Mouse (Mus musculus): ENCODE data around the gene Abhd16b.

Abhd16b gene

DNA sequence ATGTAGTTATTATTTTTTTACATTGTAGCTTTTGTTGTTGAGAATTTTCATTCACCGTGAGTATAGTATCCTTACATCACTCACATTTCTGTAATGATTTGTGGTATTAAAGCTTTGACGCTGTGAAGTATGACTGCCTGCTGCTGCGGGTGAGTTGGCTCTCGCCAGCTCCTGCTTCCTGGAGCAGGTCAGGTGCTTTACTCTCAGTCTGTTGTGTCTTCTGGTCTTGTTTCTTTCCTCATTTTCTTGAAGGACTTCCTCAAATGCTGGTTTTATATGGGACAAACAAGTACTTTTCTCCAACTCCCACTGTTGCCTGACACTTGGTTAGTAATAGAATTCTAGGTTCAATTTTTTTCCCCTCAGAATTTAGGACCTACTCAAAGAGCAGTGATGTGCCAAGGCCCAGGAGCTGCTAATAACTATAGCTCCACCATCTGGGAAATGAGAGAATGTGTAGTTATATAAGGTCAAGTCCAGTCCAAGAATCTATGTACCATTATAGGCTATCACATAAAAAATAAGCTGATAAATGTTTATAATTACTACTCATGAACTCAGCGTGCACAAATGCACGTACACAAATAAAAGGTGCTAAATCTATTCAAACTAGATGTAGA lies 48.9 kb downstream of the Abhd16b start:
- no peak for DNase-seq

All from right cerebral cortex, postnatal 14 days (tissue).